Mouse (Mus musculus): ENCODE results near the gene Sbf2.

Sbf2 gene

GRCm38 (mm10) chr7:110279183-110279582 lies 335.5 kb downstream of the Sbf2 start:
- DNase-seq (ENCODE audit: low spot score in 2 of 2) = no peak

GRCm38 (mm10) chr7:110277734-110278245 lies 336.9 kb downstream of the Sbf2 start:
- no peak for DNase-seq (ENCODE audit: low spot score in 2 of 2)

- no peak for DNase-seq (ENCODE audit: low spot score in 2 of 2)
Observed at GRCm38 (mm10) chr7:110272434-110272833, 342.3 kb downstream of the Sbf2 start.

GRCm38 (mm10) chr7:110271814-110272213 lies 342.9 kb downstream of the Sbf2 start:
- DNase-seq (ENCODE audit: low spot score in 2 of 2) = no peak

GRCm38 (mm10) chr7:110270455-110270854 lies 344.3 kb downstream of the Sbf2 start:
- DNase-seq (ENCODE audit: low spot score in 2 of 2) = no peak

GRCm38 (mm10) chr7:110269777-110270176 lies 344.9 kb downstream of the Sbf2 start:
- no peak for DNase-seq (ENCODE audit: low spot score in 2 of 2)

GRCm38 (mm10) chr7:110268511-110268910 lies 346.2 kb downstream of the Sbf2 start:
- no peak for DNase-seq (ENCODE audit: low spot score in 2 of 2)

- DNase-seq (ENCODE audit: low spot score in 2 of 2) = no peak
Observed at GRCm38 (mm10) chr7:110267994-110268393, 346.7 kb downstream of the Sbf2 start.

GRCm38 (mm10) chr7:110267014-110267413 lies 347.7 kb downstream of the Sbf2 start:
- DNase-seq (ENCODE audit: low spot score in 2 of 2) = no peak

GRCm38 (mm10) chr7:110265796-110266195 lies 348.9 kb downstream of the Sbf2 start:
- DNase-seq (ENCODE audit: low spot score in 2 of 2) = peak; percentile 71 to 84

- DNase-seq (ENCODE audit: low spot score in 2 of 2) = no peak
Observed at GRCm38 (mm10) chr7:110263474-110263873, 351.2 kb downstream of the Sbf2 start.

GRCm38 (mm10) chr7:110262661-110263060 lies 352.1 kb downstream of the Sbf2 start:
- no peak for DNase-seq (ENCODE audit: low spot score in 2 of 2)

- no peak for DNase-seq (ENCODE audit: low spot score in 2 of 2)
Observed at GRCm38 (mm10) chr7:110261807-110262206, 352.9 kb downstream of the Sbf2 start.

- peak; percentile 61 to 80 for DNase-seq (ENCODE audit: low spot score in 2 of 2)
Observed at GRCm38 (mm10) chr7:110259966-110260711, 354.6 kb downstream of the Sbf2 start.

- DNase-seq (ENCODE audit: low spot score in 2 of 2) = no peak
Observed at GRCm38 (mm10) chr7:110258196-110258950, 356.3 kb downstream of the Sbf2 start.

Data from heart, adult 9 months (tissue).